Mouse (Mus musculus) heart, adult 2 months (tissue): ENCODE data around the gene Zfp984.
"Not testable (repeated sequence)": the region's sequence is repeated elsewhere in the genome, so short reads cannot be mapped to it uniquely, and the experiment has no call there.

Source experiments
- CTCF ChIP-seq: fragments of 200-600 bp; IDR thresholded peaks from 2 replicates; pipeline ENCODE4 v1.8.1; 2022; ENCODE audit warnings: antibody characterized with exemption, mild to moderate bottlenecking, moderate library complexity
- POLR2A ChIP-seq: fragments of 200-500 bp; IDR thresholded peaks from 2 replicates; pipeline ENCODE4 v1.6.1; 2011; ENCODE audit warnings: mild to moderate bottlenecking, low read depth, low read length, control low read depth; ENCODE audit not compliant: insufficient read depth

DNA sequence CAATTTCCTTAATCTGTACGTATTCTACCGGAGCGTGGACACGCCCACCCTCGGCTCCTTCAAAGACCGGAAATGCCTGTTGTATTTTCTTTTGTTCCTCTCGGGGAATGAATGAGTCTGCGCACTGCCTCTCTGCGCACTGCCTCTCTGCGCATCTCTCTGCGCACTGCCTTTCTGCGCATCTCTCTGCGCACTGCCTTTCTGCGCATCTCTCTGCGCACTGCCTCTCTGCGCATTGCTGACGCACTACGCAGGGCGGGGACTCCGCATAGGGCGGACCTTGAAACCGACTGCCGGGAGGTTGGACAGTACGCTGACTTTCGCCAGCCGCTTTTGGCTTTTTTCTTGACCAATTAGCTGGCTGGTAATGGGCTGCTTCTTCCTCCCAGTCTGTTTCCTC, 29.7 kb upstream of the Zfp984 start:
- not testable (repeated sequence) for TF ChIP-seq CTCF, POLR2A
